Mouse (Mus musculus): Measurements from ENCODE around the gene Rbms3. TPM values are rescaled to one million over a fixed set of nuclear protein-coding genes. Genes with fewer than 3 reads are reported as not detected.

Gene Rbms3
- polyA plus RNA-seq, 1 experiment from 2014 or later, result 44.5 TPM

- Histone ChIP-seq H3K4me2 (ENCODE audit: low read length) (no peak overlapping the region), H3K9me3 (replicated peaks; ENCODE audit: low read length) (no peaks in the 10 kb centered on the region), H3K4me3 (replicated peaks; ENCODE audit: low read depth, low read length) (no peak overlapping the region), H3K27me3 (ENCODE audit: insufficient read depth, low read length) (no peaks in the 10 kb centered on the region), H3K36me3 (ENCODE audit: insufficient read depth, low read length) (no peaks in the 10 kb centered on the region), H3K9ac (ENCODE audit: low read depth, low read length) (no peak overlapping the region), H3K4me1 (replicated peaks; ENCODE audit: insufficient read depth, low read length) (no peaks in the 10 kb centered on the region), H3K27ac (no peak overlapping the region)
- 96% methylated on average over 3 of the region's 3 CpGs for WGBS
- DNase-seq (ENCODE audit: low spot score), result no peak
- no peak for TF ChIP-seq CTCF (IDR thresholded peaks at IDR 0.05; ENCODE audit: low read depth)
- ATAC-seq (replicated peaks; ENCODE audit: low FRiP score, low read depth), result no peak
Measured at GRCm38 (mm10) chr9:117139971-117140370, 489.7 kb downstream of the Rbms3 start.

GRCm38 (mm10) chr9:117136410-117136809 lies 493.3 kb downstream of the Rbms3 start:
- 73% methylated on average over 5 of the region's 5 CpGs for WGBS
- ATAC-seq (replicated peaks; ENCODE audit: low FRiP score, low read depth), result no peak
- no peak for TF ChIP-seq CTCF (IDR thresholded peaks at IDR 0.05; ENCODE audit: low read depth)

GRCm38 (mm10) chr9:117134043-117134442 lies 495.7 kb downstream of the Rbms3 start:
- no peak for DNase-seq (ENCODE audit: low spot score)
- H3K4me1 ChIP-seq (replicated peaks; ENCODE audit: insufficient read depth, low read length), result no peaks in the 10 kb centered on the region
- H3K36me3 ChIP-seq (ENCODE audit: insufficient read depth, low read length), result no peaks in the 10 kb centered on the region
- 55% methylated on average over 2 of the region's 2 CpGs for WGBS
- no peak overlapping the region for H3K27ac ChIP-seq
- no peaks in the 10 kb centered on the region for H3K27me3 ChIP-seq (ENCODE audit: insufficient read depth, low read length)
- no peak for ATAC-seq (replicated peaks; ENCODE audit: low FRiP score, low read depth)
- H3K4me2 ChIP-seq (ENCODE audit: low read length), result no peak overlapping the region
- H3K4me3 ChIP-seq (replicated peaks; ENCODE audit: low read depth, low read length), result no peak overlapping the region
- no peak overlapping the region for H3K9ac ChIP-seq (ENCODE audit: low read depth, low read length)
- TF ChIP-seq CTCF (IDR thresholded peaks at IDR 0.05; ENCODE audit: low read depth), result no peak
- H3K9me3 ChIP-seq (replicated peaks; ENCODE audit: low read length), result no peaks in the 10 kb centered on the region

More at GRCm38 (mm10) chr9:117136410-117136809, 493.3 kb downstream of the Rbms3 start:
- Histone ChIP-seq H3K9ac (ENCODE audit: low read depth, low read length) (no peak overlapping the region), H3K27ac (no peak overlapping the region), H3K4me1 (replicated peaks; ENCODE audit: insufficient read depth, low read length) (no peaks in the 10 kb centered on the region), H3K4me3 (replicated peaks; ENCODE audit: low read depth, low read length) (no peak overlapping the region), H3K36me3 (ENCODE audit: insufficient read depth, low read length) (no peaks in the 10 kb centered on the region), H3K4me2 (ENCODE audit: low read length) (no peak overlapping the region), H3K27me3 (ENCODE audit: insufficient read depth, low read length) (no peaks in the 10 kb centered on the region), H3K9me3 (replicated peaks; ENCODE audit: low read length) (no peaks in the 10 kb centered on the region)
- DNase-seq (ENCODE audit: low spot score), result no peak

- Histone ChIP-seq H3K4me2 (ENCODE audit: low read length) (no peak overlapping the region), H3K9me3 (replicated peaks; ENCODE audit: low read length) (no peaks in the 10 kb centered on the region), H3K36me3 (ENCODE audit: insufficient read depth, low read length) (no peaks in the 10 kb centered on the region), H3K27ac (no peak overlapping the region), H3K4me3 (replicated peaks; ENCODE audit: low read depth, low read length) (no peak overlapping the region), H3K27me3 (ENCODE audit: insufficient read depth, low read length) (no peaks in the 10 kb centered on the region), H3K4me1 (replicated peaks; ENCODE audit: insufficient read depth, low read length) (0 out of 2 replicates have a peak, but pooled peaks cover 5% of the 10 kb centered on the region), H3K9ac (ENCODE audit: low read depth, low read length) (no peak overlapping the region)
- TF ChIP-seq CTCF (IDR thresholded peaks at IDR 0.05; ENCODE audit: low read depth), result no peak
- ATAC-seq (replicated peaks; ENCODE audit: low FRiP score, low read depth) (no peak), DNase-seq (ENCODE audit: low spot score) (no peak)
- 71% methylated on average over 8 of the region's 8 CpGs for WGBS
Measured at GRCm38 (mm10) chr9:117126816-117127215, 502.9 kb downstream of the Rbms3 start.

GRCm38 (mm10) chr9:117125844-117126243 lies 503.9 kb downstream of the Rbms3 start:
- Histone ChIP-seq H3K4me3 (replicated peaks; ENCODE audit: low read depth, low read length) (no peak overlapping the region), H3K4me2 (ENCODE audit: low read length) (no peak overlapping the region), H3K4me1 (replicated peaks; ENCODE audit: insufficient read depth, low read length) (0 out of 2 replicates have a peak, but pooled peaks cover 5% of the 10 kb centered on the region), H3K36me3 (ENCODE audit: insufficient read depth, low read length) (no peaks in the 10 kb centered on the region), H3K27ac (no peak overlapping the region), H3K9me3 (replicated peaks; ENCODE audit: low read length) (no peaks in the 10 kb centered on the region), H3K9ac (ENCODE audit: low read depth, low read length) (no peak overlapping the region), H3K27me3 (ENCODE audit: insufficient read depth, low read length) (no peaks in the 10 kb centered on the region)
- ATAC-seq (replicated peaks; ENCODE audit: low FRiP score, low read depth) (no peak), DNase-seq (ENCODE audit: low spot score) (no peak)
- WGBS, result 73% methylated on average over 6 of the region's 6 CpGs
- TF ChIP-seq CTCF (IDR thresholded peaks at IDR 0.05; ENCODE audit: low read depth), result no peak

- no peak for DNase-seq (ENCODE audit: low spot score)
- H3K9ac ChIP-seq (ENCODE audit: low read depth, low read length), result no peak overlapping the region
- no peak for ATAC-seq (replicated peaks; ENCODE audit: low FRiP score, low read depth)
- H3K4me2 ChIP-seq (ENCODE audit: low read length), result no peak overlapping the region
- WGBS, result 82% methylated on average over 6 of the region's 6 CpGs
- no peaks in the 10 kb centered on the region for H3K9me3 ChIP-seq (replicated peaks; ENCODE audit: low read length)
- TF ChIP-seq CTCF (IDR thresholded peaks at IDR 0.05; ENCODE audit: low read depth), result no peak
- no peak overlapping the region for H3K27ac ChIP-seq
- no peak overlapping the region for H3K4me3 ChIP-seq (replicated peaks; ENCODE audit: low read depth, low read length)
- H3K27me3 ChIP-seq (ENCODE audit: insufficient read depth, low read length), result no peaks in the 10 kb centered on the region
- H3K36me3 ChIP-seq (ENCODE audit: insufficient read depth, low read length), result no peaks in the 10 kb centered on the region
- H3K4me1 ChIP-seq (replicated peaks; ENCODE audit: insufficient read depth, low read length), result no peaks in the 10 kb centered on the region
Measured at GRCm38 (mm10) chr9:117121572-117121971, 508.1 kb downstream of the Rbms3 start.

GRCm38 (mm10) chr9:117117181-117117729 lies 512.5 kb downstream of the Rbms3 start:
- Histone ChIP-seq H3K27me3 (ENCODE audit: insufficient read depth, low read length) (no peaks in the 10 kb centered on the region), H3K9ac (ENCODE audit: low read depth, low read length) (no peak overlapping the region), H3K27ac (no peak overlapping the region), H3K4me1 (replicated peaks; ENCODE audit: insufficient read depth, low read length) (peaks cover 9% of the 10 kb centered on the region; the same call in 1 of the 2 replicates), H3K4me2 (ENCODE audit: low read length) (no peak overlapping the region), H3K36me3 (ENCODE audit: insufficient read depth, low read length) (no peaks in the 10 kb centered on the region), H3K4me3 (replicated peaks; ENCODE audit: low read depth, low read length) (no peak overlapping the region), H3K9me3 (replicated peaks; ENCODE audit: low read length) (no peaks in the 10 kb centered on the region)
- no peak for ATAC-seq (replicated peaks; ENCODE audit: low FRiP score, low read depth)
- peak; percentile 34 for DNase-seq (ENCODE audit: low spot score)
- no peak for TF ChIP-seq CTCF (IDR thresholded peaks at IDR 0.05; ENCODE audit: low read depth)
- 70% methylated on average over 10 of the region's 10 CpGs for WGBS

Data from kidney, postnatal 0 days (tissue).